Mouse (Mus musculus): ENCODE measurements around the gene Lad1.

Lad1 gene

GRCm38 (mm10) chr1:135865518-135866194 lies 47.3 kb downstream of the Lad1 start:
- in situ Hi-C loops (cut with MboI; ENCODE audit: unreplicated experiment in 2 of 2): loop anchor here (5.0 kb wide), 1 partner anchor 77 kb away; no protein-coding TSS in a partner anchor

- in situ Hi-C loops (cut with MboI; ENCODE audit: unreplicated experiment in 2 of 2): loop anchor here (5.0 kb wide), 1 partner anchor 74 kb away; no protein-coding TSS in a partner anchor
Measured at GRCm38 (mm10) chr1:135868570-135868969, 50.2 kb downstream of the Lad1 start.

GRCm38 (mm10) chr1:135872991-135873390 lies 54.6 kb downstream of the Lad1 start:
- in situ Hi-C loops (cut with MboI; ENCODE audit: unreplicated experiment in 2 of 2): no loop called here

GRCm38 (mm10) chr1:135877248-135877647 lies 58.9 kb downstream of the Lad1 start:
- in situ Hi-C loops (cut with MboI; ENCODE audit: unreplicated experiment in 2 of 2): no loop called here

- in situ Hi-C loops (cut with MboI; ENCODE audit: unreplicated experiment in 2 of 2): no loop called here
Measured at GRCm38 (mm10) chr1:135882385-135883109, 64.1 kb downstream of the Lad1 start.
